Mouse (Mus musculus): ENCODE data around the gene S100a5. TPM values are rescaled to one million over a fixed set of nuclear protein-coding genes. Genes with fewer than 3 reads are reported as not detected.

The S100a5 gene
- polyA plus RNA-seq, 1 experiment, result 0.19 TPM

DNA sequence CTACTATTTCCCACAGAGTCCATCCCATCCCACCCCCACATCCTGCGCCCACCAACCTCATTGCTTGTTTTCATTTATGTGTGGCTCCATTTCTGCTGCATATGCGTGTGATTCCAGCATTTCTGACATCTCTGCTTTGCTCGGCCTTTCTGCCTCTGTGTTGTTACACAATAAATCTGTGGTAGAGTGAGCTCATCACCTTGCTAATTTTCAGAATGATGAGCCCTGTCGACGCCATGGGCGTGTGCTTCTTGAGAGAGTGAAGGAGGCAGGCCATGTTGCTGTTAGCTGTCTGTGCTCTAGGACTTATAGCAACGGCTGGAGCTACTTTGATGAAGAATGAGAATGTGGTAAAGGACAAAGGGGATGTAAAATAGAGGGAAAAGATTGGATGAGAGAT is 32.7 kb downstream of the S100a5 start:
- H3K4me3 ChIP-seq, result no peak overlapping the region
- no peaks in the 10 kb centered on the region for H3K36me3 ChIP-seq (ENCODE audit: control insufficient read depth, insufficient read depth)
- no peaks in the 10 kb centered on the region for H3K27me3 ChIP-seq (ENCODE audit: control insufficient read depth, insufficient read depth, insufficient read length)
- H3ac ChIP-seq (ENCODE audit: control insufficient read depth, insufficient read length), result no peak overlapping the region
- TF ChIP-seq POLR2AphosphoS2 (IDR thresholded peaks at IDR 0.05; ENCODE audit: insufficient read length, low read depth), result no peak
- no peak for TF ChIP-seq MYOD1 (IDR thresholded peaks at IDR 0.05; ENCODE audit: control insufficient read depth in 1 of 3, insufficient read length in 2 of 3, low read depth in 2 of 3)
- TF ChIP-seq E2F4 (IDR thresholded peaks at IDR 0.05; ENCODE audit: insufficient read depth), result no peak
- TF ChIP-seq MAX (IDR thresholded peaks at IDR 0.05; ENCODE audit: low read depth), result no peak
- no peak for TF ChIP-seq USF1 (IDR thresholded peaks at IDR 0.05; ENCODE audit: low read depth)
- TF ChIP-seq REST (IDR thresholded peaks at IDR 0.05; ENCODE audit: insufficient read depth, insufficient read length), result no peak
- no peak for TF ChIP-seq TCF3 (IDR thresholded peaks at IDR 0.05; ENCODE audit: insufficient read length, low read depth)
- TF ChIP-seq CEBPB (IDR thresholded peaks at IDR 0.05; ENCODE audit: insufficient read depth, poor library complexity, severe bottlenecking), result no peak
- no peak for TF ChIP-seq POLR2A (IDR thresholded peaks at IDR 0.05; ENCODE audit: insufficient read length, low read depth)
- TF ChIP-seq MYOG (IDR thresholded peaks at IDR 0.05; ENCODE audit: control insufficient read depth in 1 of 3, insufficient read depth in 1 of 3, insufficient read length in 2 of 3, low read depth in 2 of 3), result no peak
- no peak for TF ChIP-seq SRF (IDR thresholded peaks at IDR 0.05; ENCODE audit: control insufficient read depth, insufficient read length, low read depth)
- TF ChIP-seq TCF12 (IDR thresholded peaks at IDR 0.05; ENCODE audit: insufficient read depth, poor library complexity, severe bottlenecking), result no peak
- no peak overlapping the region for H3K4me2 ChIP-seq (ENCODE audit: low read depth)
- no peaks in the 10 kb centered on the region for H3K79me2 ChIP-seq (ENCODE audit: control insufficient read depth, insufficient read depth)

DNA sequence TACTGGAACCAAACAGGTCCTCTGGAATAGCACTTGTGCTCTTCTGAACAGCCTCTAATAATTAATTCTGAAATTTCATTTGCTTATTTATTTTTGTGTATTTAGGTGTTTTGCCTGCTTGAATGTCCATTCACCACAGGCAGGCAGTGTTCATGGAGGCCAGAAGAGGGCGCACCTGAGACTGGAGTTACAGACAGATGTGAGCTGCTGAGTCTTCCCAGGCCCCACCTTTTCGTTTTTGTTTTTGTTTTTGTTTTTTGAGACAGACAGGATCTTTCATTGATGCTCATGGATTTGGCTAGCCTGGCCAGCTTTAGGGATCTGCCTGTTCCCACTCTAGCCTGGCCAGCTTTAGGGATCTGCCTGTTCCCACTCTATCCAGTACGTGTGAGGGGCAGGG is 35.9 kb downstream of the S100a5 start:
- Histone ChIP-seq H3K79me2 (ENCODE audit: control insufficient read depth, insufficient read depth) (no peaks in the 10 kb centered on the region), H3K36me3 (ENCODE audit: control insufficient read depth, insufficient read depth) (no peaks in the 10 kb centered on the region), H3K4me3 (no peak overlapping the region), H3K27me3 (ENCODE audit: control insufficient read depth, insufficient read depth, insufficient read length) (no peaks in the 10 kb centered on the region), H3K4me2 (ENCODE audit: low read depth) (no peak overlapping the region), H3ac (ENCODE audit: control insufficient read depth, insufficient read length) (no peak overlapping the region)
- TF ChIP-seq TCF12 (IDR thresholded peaks at IDR 0.05; ENCODE audit: insufficient read depth, poor library complexity, severe bottlenecking) (no peak), POLR2AphosphoS2 (IDR thresholded peaks at IDR 0.05; ENCODE audit: insufficient read length, low read depth) (no peak), SRF (IDR thresholded peaks at IDR 0.05; ENCODE audit: control insufficient read depth, insufficient read length, low read depth) (no peak), POLR2A (IDR thresholded peaks at IDR 0.05; ENCODE audit: insufficient read length, low read depth) (no peak), CEBPB (IDR thresholded peaks at IDR 0.05; ENCODE audit: insufficient read depth, poor library complexity, severe bottlenecking) (no peak), E2F4 (IDR thresholded peaks at IDR 0.05; ENCODE audit: insufficient read depth) (no peak), USF1 (IDR thresholded peaks at IDR 0.05; ENCODE audit: low read depth) (no peak), MAX (IDR thresholded peaks at IDR 0.05; ENCODE audit: low read depth) (no peak), MYOG (IDR thresholded peaks at IDR 0.05; ENCODE audit: control insufficient read depth in 1 of 3, insufficient read depth in 1 of 3, insufficient read length in 2 of 3, low read depth in 2 of 3) (no peak), MYOD1 (IDR thresholded peaks at IDR 0.05; ENCODE audit: control insufficient read depth in 1 of 3, insufficient read length in 2 of 3, low read depth in 2 of 3) (no peak), TCF3 (IDR thresholded peaks at IDR 0.05; ENCODE audit: insufficient read length, low read depth) (no peak), REST (IDR thresholded peaks at IDR 0.05; ENCODE audit: insufficient read depth, insufficient read length) (no peak)

DNA sequence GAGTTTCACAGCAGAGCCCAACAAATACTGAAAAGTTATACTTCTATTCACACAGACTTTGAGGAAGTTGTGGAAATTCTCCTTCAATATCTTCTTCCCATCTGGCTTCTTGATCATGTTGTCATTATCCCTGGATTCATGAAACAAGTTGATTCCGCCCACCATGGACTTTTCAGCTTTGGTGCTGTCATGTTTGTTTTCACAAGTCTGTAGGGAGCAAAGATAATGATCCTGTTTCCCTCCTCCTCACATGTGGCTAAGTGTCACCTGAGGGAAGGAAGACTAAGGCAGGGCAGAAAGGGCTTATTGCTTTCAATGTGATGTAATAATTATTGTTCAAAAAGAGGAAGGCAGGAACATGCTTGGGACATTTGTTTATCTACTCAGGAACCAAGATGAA is 39.0 kb downstream of the S100a5 start:
- Histone ChIP-seq H3K79me2 (ENCODE audit: control insufficient read depth, insufficient read depth) (no peaks in the 10 kb centered on the region), H3K4me3 (no peak overlapping the region), H3K36me3 (ENCODE audit: control insufficient read depth, insufficient read depth) (no peaks in the 10 kb centered on the region), H3ac (ENCODE audit: control insufficient read depth, insufficient read length) (no peak overlapping the region), H3K27me3 (ENCODE audit: control insufficient read depth, insufficient read depth, insufficient read length) (no peaks in the 10 kb centered on the region), H3K4me2 (ENCODE audit: low read depth) (no peak overlapping the region)
- TF ChIP-seq E2F4 (IDR thresholded peaks at IDR 0.05; ENCODE audit: insufficient read depth) (no peak), POLR2AphosphoS2 (IDR thresholded peaks at IDR 0.05; ENCODE audit: insufficient read length, low read depth) (no peak), USF1 (IDR thresholded peaks at IDR 0.05; ENCODE audit: low read depth) (no peak), REST (IDR thresholded peaks at IDR 0.05; ENCODE audit: insufficient read depth, insufficient read length) (no peak), MAX (IDR thresholded peaks at IDR 0.05; ENCODE audit: low read depth) (no peak), MYOD1 (IDR thresholded peaks at IDR 0.05; ENCODE audit: control insufficient read depth in 1 of 3, insufficient read length in 2 of 3, low read depth in 2 of 3) (no peak), CEBPB (IDR thresholded peaks at IDR 0.05; ENCODE audit: insufficient read depth, poor library complexity, severe bottlenecking) (no peak), TCF12 (IDR thresholded peaks at IDR 0.05; ENCODE audit: insufficient read depth, poor library complexity, severe bottlenecking) (no peak), POLR2A (IDR thresholded peaks at IDR 0.05; ENCODE audit: insufficient read length, low read depth) (no peak), SRF (IDR thresholded peaks at IDR 0.05; ENCODE audit: control insufficient read depth, insufficient read length, low read depth) (no peak)

DNA sequence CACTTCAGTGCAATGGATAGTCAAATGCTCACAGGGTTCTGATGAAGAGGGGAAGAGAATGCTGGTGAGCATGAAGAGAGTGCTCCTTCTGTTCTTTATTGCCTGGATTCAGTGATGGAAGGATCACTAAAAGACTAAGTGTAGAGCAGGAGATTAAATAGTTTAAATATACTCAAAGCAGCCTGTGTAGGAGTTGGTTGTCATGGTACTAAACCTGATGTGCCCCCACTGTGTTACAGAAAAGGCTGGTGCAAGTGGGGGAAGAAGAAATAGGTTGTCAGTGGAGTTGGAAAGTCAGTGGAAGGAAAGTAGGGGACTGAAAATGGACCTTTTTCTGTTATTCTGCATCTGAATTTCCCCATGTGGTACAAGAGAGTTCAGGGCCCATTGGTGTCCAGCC is 40.7 kb downstream of the S100a5 start:
- Histone ChIP-seq H3K4me2 (ENCODE audit: low read depth) (no peak overlapping the region), H3K79me2 (ENCODE audit: control insufficient read depth, insufficient read depth) (no peaks in the 10 kb centered on the region), H3K27me3 (ENCODE audit: control insufficient read depth, insufficient read depth, insufficient read length) (no peaks in the 10 kb centered on the region), H3K4me3 (no peak overlapping the region), H3ac (ENCODE audit: control insufficient read depth, insufficient read length) (no peak overlapping the region), H3K36me3 (ENCODE audit: control insufficient read depth, insufficient read depth) (no peaks in the 10 kb centered on the region)
- TF ChIP-seq MAX (IDR thresholded peaks at IDR 0.05; ENCODE audit: low read depth), result no peak
- TF ChIP-seq MYOD1 (IDR thresholded peaks at IDR 0.05; ENCODE audit: control insufficient read depth in 1 of 3, insufficient read length in 2 of 3, low read depth in 2 of 3), result no peak
- no peak for TF ChIP-seq POLR2AphosphoS2 (IDR thresholded peaks at IDR 0.05; ENCODE audit: insufficient read length, low read depth)
- TF ChIP-seq POLR2A (IDR thresholded peaks at IDR 0.05; ENCODE audit: insufficient read length, low read depth), result no peak
- TF ChIP-seq TCF3 (IDR thresholded peaks at IDR 0.05; ENCODE audit: insufficient read length, low read depth), result no peak
- TF ChIP-seq USF1 (IDR thresholded peaks at IDR 0.05; ENCODE audit: low read depth), result no peak
- TF ChIP-seq SRF (IDR thresholded peaks at IDR 0.05; ENCODE audit: control insufficient read depth, insufficient read length, low read depth), result no peak
- no peak for TF ChIP-seq REST (IDR thresholded peaks at IDR 0.05; ENCODE audit: insufficient read depth, insufficient read length)
- no peak for TF ChIP-seq E2F4 (IDR thresholded peaks at IDR 0.05; ENCODE audit: insufficient read depth)
- no peak for TF ChIP-seq MYOG (IDR thresholded peaks at IDR 0.05; ENCODE audit: control insufficient read depth in 1 of 3, insufficient read depth in 1 of 3, insufficient read length in 2 of 3, low read depth in 2 of 3)
- TF ChIP-seq TCF12 (IDR thresholded peaks at IDR 0.05; ENCODE audit: insufficient read depth, poor library complexity, severe bottlenecking), result no peak
- no peak for TF ChIP-seq CEBPB (IDR thresholded peaks at IDR 0.05; ENCODE audit: insufficient read depth, poor library complexity, severe bottlenecking)

Data from myocyte (in vitro differentiated cells).